Mouse (Mus musculus) kidney, postnatal 0 days (tissue): ENCODE data around the gene Cdkal1. TPM values are rescaled to one million over a fixed set of nuclear protein-coding genes. Genes with fewer than 3 reads are reported as not detected.

Experiments used
- ATAC-seq: fragments of 200-750 bp; cut with Nextera tagmentation; replicated peaks from 2 replicates; pipeline ENCODE4 v1.8.0; 2017; ENCODE audit warnings: low read depth, moderate number of reproducible peaks, moderate TSS enrichment, moderate library complexity; ENCODE audit not compliant: low FRiP score
- DNase-seq: peaks from one replicate; pipeline ENCODE4 v3.0.0-alpha.2; 2016; ENCODE audit warnings: low spot score
- H3K27ac ChIP-seq: fragments of 300-500 bp; sonication (generic); 2 replicates; pipeline ENCODE4 v1.5.1; 2014; ENCODE audit warnings: mild to moderate bottlenecking
- H3K27me3 ChIP-seq: fragments of 300-500 bp; sonication (generic); 2 replicates; pipeline ENCODE4 v1.6.1; 2014; ENCODE audit warnings: low read length, mixed read lengths; ENCODE audit not compliant: insufficient read depth
- H3K36me3 ChIP-seq: fragments of 300-500 bp; sonication (generic); 2 replicates; pipeline ENCODE4 v1.6.1; 2014; ENCODE audit warnings: low read length, mixed read lengths; ENCODE audit not compliant: insufficient read depth
- H3K4me1 ChIP-seq: fragments of 300-500 bp; sonication (generic); replicated peaks from 2 replicates; pipeline ENCODE4 v1.6.1; 2014; ENCODE audit warnings: antibody characterized with exemption, low read length, mixed read lengths; ENCODE audit not compliant: insufficient read depth
- H3K4me2 ChIP-seq: fragments of 300-500 bp; sonication (generic); 2 replicates; pipeline ENCODE4 v1.6.1; 2014; ENCODE audit warnings: mild to moderate bottlenecking, low read length, moderate library complexity, mixed read lengths
- H3K4me3 ChIP-seq: fragments of 300-500 bp; sonication (generic); replicated peaks from 2 replicates; pipeline ENCODE4 v1.5.1; 2014; ENCODE audit warnings: low read depth, low read length
- H3K9ac ChIP-seq: fragments of 300-500 bp; sonication (generic); 2 replicates; pipeline ENCODE4 v1.6.1; 2014; ENCODE audit warnings: low read depth, low read length
- H3K9me3 ChIP-seq: fragments of 300-500 bp; sonication (generic); replicated peaks from 2 replicates; pipeline ENCODE4 v1.6.1; 2016; ENCODE audit warnings: low read length, inconsistent platforms, mixed read lengths
- CTCF ChIP-seq: IDR thresholded peaks from 2 replicates; pipeline ENCODE4 v1.5.1; 2016; ENCODE audit warnings: antibody characterized with exemption, low read depth, mild to moderate bottlenecking, moderate library complexity
- WGBS: fragments of 180-500 bp; shearing (Covaris S2); extraction: QIAGEN DNeasy Blood & Tissue Kit; methylation state at CpG from one replicate; pipeline ENCODE4 v1.1.7; 2014; 5-methylcytosine and 5-hydroxymethylcytosine counted together
- polyA plus RNA-seq: library from polyadenylated mRNA; unstranded; fragments of >200 nt; fragmentation: Nextera tagmentation; extraction: Ambion mirVana; gene quantifications from 2 replicates; pipeline ENCODE4 v1.2.1, GENCODE M21; 2015

Cdkal1 gene
- polyA plus RNA-seq, 1 experiment from 2014 or later: 30.1 TPM

- H3K4me2 ChIP-seq: no peak overlapping the region
- H3K36me3 ChIP-seq: no peaks in the 10 kb centered on the region
- no peak for DNase-seq
Observed at GRCm38 (mm10) chr13:29805296-29805695, 50.2 kb downstream of the Cdkal1 start.

DNA sequence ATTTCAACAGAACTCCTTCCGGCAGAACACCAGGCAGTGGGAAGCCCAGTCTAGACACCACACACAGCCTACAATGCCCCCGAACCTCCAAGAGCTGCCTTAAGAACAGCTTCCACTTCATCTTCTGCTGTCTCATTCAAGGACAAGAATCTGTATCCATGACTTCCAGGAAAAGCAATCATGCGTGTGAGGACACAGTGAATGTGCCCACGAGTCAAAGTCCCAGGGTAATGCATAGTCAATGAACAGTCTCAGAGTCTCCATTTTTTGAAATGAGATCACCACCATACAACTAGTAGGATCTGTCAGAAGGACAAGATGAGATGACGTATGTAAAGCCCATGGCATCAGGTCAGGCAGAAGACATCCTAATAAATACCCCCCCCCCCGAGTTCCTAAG, 51.4 kb downstream of the Cdkal1 start:
- H3K27me3 ChIP-seq: no peaks in the 10 kb centered on the region
- TF ChIP-seq CTCF: no peak
- no peak overlapping the region for H3K4me2 ChIP-seq
- no peak overlapping the region for H3K4me3 ChIP-seq
- DNase-seq (peak; percentile 22), ATAC-seq (peak; percentile 66)
- 76% methylated on average over 6 of the region's 6 CpGs for WGBS
- H3K4me1 ChIP-seq: no peaks in the 10 kb centered on the region
- H3K36me3 ChIP-seq: no peaks in the 10 kb centered on the region
- no peak overlapping the region for H3K9ac ChIP-seq
- H3K9me3 ChIP-seq: no peaks in the 10 kb centered on the region
- no peak overlapping the region for H3K27ac ChIP-seq

More at GRCm38 (mm10) chr13:29805296-29805695, 50.2 kb downstream of the Cdkal1 start:
- H3K4me3 ChIP-seq: no peak overlapping the region
- H3K27me3 ChIP-seq: no peaks in the 10 kb centered on the region
- 94% methylated on average over 1 of the region's 1 CpGs for WGBS
- ATAC-seq: no peak
- TF ChIP-seq CTCF: no peak
- H3K9ac ChIP-seq: no peak overlapping the region
- no peaks in the 10 kb centered on the region for H3K4me1 ChIP-seq
- no peak overlapping the region for H3K27ac ChIP-seq
- no peaks in the 10 kb centered on the region for H3K9me3 ChIP-seq

DNA sequence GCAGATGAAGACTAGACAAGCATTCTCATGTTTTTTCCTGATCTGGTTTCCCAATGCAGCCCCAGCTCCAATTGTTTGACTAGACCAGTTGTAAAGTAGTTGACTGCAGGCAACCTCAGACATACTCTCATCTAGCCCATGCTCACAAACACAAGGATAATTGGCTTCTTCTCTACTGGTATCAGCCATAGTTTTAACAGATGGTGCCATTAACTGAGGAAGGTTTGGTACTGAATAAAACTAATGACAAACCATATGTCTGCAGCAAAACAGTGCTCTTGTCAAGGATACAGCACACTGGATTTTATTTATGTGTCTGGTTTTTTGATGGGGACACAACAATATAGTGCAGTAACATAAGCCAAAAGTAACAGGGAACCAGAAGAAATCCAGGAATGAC, 52.8 kb downstream of the Cdkal1 start:
- H3K4me1 ChIP-seq: no peaks in the 10 kb centered on the region
- ATAC-seq (no peak), DNase-seq (no peak)
- no peaks in the 10 kb centered on the region for H3K27me3 ChIP-seq
- no peak for TF ChIP-seq CTCF
- H3K9me3 ChIP-seq: no peaks in the 10 kb centered on the region
- H3K27ac ChIP-seq: no peak overlapping the region
- no peak overlapping the region for H3K9ac ChIP-seq
- no peaks in the 10 kb centered on the region for H3K36me3 ChIP-seq
- no peak overlapping the region for H3K4me3 ChIP-seq
- no peak overlapping the region for H3K4me2 ChIP-seq

DNA sequence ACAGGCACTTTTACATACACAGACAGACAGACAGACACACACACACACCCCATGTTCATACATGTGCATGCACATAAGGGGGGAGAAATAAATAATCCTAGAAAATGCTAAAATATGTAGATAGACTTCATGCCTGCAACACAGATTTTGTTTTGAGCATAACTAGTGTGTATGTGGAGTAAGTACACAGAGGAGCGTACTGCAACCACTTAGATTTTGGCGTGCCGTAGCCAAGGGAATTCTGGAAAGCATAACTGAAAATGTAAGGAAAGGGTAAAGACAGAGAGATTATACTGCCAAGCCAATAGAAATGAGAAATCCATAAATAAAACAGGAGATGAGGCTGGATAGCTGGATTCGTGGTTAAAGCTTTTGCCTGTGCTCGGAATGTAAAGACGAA, 55.4 kb downstream of the Cdkal1 start:
- no peak for ATAC-seq
- Histone ChIP-seq H3K9me3 (no peaks in the 10 kb centered on the region), H3K4me1 (no peaks in the 10 kb centered on the region), H3K27ac (no peak overlapping the region), H3K4me2 (no peak overlapping the region), H3K27me3 (no peaks in the 10 kb centered on the region), H3K4me3 (no peak overlapping the region), H3K36me3 (no peaks in the 10 kb centered on the region), H3K9ac (no peak overlapping the region)
- no peak for TF ChIP-seq CTCF
- DNase-seq: no peak
- WGBS: 92% methylated on average over 6 of the region's 6 CpGs

- 46% methylated on average over 4 of the region's 4 CpGs for WGBS
- Histone ChIP-seq H3K9me3 (no peaks in the 10 kb centered on the region), H3K27ac (no peak overlapping the region), H3K4me2 (no peak overlapping the region), H3K4me1 (no peaks in the 10 kb centered on the region), H3K9ac (no peak overlapping the region), H3K36me3 (no peaks in the 10 kb centered on the region), H3K4me3 (no peak overlapping the region), H3K27me3 (no peaks in the 10 kb centered on the region)
- DNase-seq (no peak), ATAC-seq (no peak)
- TF ChIP-seq CTCF: no peak
Observed at GRCm38 (mm10) chr13:29792112-29792511, 63.4 kb downstream of the Cdkal1 start.

DNA sequence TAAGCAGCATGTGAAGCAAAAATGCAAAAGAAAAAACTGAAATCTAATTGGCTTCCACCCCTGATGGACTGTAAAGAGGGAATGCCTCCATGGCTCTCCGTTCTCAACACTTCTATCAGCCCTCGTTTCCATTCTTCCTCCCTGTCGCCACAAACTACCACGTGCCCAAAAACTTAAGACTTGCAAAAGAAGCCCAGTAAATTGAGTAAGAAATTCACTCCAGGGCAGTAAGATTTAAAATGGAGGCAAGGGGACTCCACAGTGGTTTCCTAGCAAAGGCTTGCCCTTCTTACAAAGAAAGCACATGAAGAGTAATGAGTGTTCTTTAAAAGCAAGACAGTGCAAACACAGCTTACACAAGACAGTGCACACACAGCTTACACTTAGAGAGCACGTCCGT, 64.0 kb downstream of the Cdkal1 start:
- Histone ChIP-seq H3K4me3 (no peak overlapping the region), H3K27me3 (no peaks in the 10 kb centered on the region), H3K27ac (no peak overlapping the region), H3K9ac (no peak overlapping the region), H3K4me1 (no peaks in the 10 kb centered on the region), H3K9me3 (no peaks in the 10 kb centered on the region), H3K4me2 (no peak overlapping the region), H3K36me3 (no peaks in the 10 kb centered on the region)
- no peak for TF ChIP-seq CTCF
- DNase-seq (no peak), ATAC-seq (no peak)
- 84% methylated on average over 6 of the region's 6 CpGs for WGBS

DNA sequence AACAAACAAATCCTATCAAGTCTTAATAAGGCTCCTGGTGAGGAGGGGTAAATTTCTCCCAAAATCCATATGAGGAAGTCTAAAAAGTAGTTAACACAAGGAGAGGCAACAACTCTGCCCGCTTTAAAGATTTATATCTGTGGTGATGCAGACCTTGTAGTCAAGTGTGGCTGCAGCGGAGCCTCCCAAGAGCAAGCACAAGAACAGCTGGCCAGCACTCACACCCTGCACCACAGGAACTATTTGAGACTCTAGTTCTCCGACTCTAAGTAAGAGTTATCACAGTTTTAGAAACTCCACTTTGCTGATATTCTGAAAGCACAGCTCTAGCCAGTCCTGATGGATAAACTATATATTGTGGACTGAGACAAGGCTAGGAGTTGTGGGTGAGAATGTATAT, 68.5 kb downstream of the Cdkal1 start:
- Histone ChIP-seq H3K27me3 (no peaks in the 10 kb centered on the region), H3K4me2 (no peak overlapping the region), H3K36me3 (no peaks in the 10 kb centered on the region), H3K27ac (no peak overlapping the region), H3K9me3 (no peaks in the 10 kb centered on the region), H3K9ac (no peak overlapping the region), H3K4me3 (no peak overlapping the region), H3K4me1 (no peaks in the 10 kb centered on the region)
- TF ChIP-seq CTCF: no peak
- WGBS: 49% methylated on average over 3 of the region's 3 CpGs
- ATAC-seq: no peak
- no peak for DNase-seq
